Mouse (Mus musculus): Measurements from ENCODE around the gene Sncg. TPM values are rescaled to one million over a fixed set of nuclear protein-coding genes. Genes with fewer than 3 reads are reported as not detected.

The Sncg gene
- polyA plus RNA-seq, 1 experiment from 2014 or later: 76.8 TPM

DNA sequence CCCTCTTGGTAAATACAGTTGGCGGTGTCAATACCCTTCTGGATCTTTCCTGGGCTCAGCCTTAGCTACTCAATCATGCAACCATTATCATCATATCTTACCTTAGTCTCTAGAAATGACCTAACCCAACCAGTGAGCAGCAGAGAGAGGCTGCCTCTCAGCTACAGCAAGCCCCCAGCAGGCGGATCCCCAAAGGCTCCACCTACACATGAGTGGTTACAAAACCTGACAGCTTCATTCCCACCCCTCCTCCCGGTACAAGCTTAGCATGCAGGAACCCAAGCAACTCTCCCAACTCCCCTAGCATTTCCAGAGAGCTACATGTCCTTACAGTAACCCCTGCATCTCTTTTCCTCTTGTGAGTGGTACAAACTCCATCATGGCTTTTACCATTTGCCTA lies 25.4 kb upstream of the Sncg start:
- Histone ChIP-seq H3K4me2 (ENCODE audit: low read depth, low read length) (no peak overlapping the region), H3K4me1 (ENCODE audit: control insufficient read depth, insufficient read depth, low read length) (no peaks in the 10 kb centered on the region), H3K9me3 (ENCODE audit: control insufficient read depth, low read length) (no peaks in the 10 kb centered on the region), H3K36me3 (ENCODE audit: control insufficient read depth, insufficient read depth, low read length) (peaks cover 54% of the 10 kb centered on the region), H3K27ac (replicated peaks; ENCODE audit: low read depth, low read length) (no peak overlapping the region), H3K27me3 (replicated peaks; ENCODE audit: control insufficient read depth, insufficient read depth, low read length) (no peaks in the 10 kb centered on the region), H3K4me3 (ENCODE audit: low read depth, low read length) (no peak overlapping the region), H3K9ac (ENCODE audit: low read depth, low read length) (no peak overlapping the region)
- DNase-seq (ENCODE audit: low spot score) (no peak), ATAC-seq (ENCODE audit: low read depth) (no peak)
- WGBS: 90% methylated on average over 3 of the region's 3 CpGs

DNA sequence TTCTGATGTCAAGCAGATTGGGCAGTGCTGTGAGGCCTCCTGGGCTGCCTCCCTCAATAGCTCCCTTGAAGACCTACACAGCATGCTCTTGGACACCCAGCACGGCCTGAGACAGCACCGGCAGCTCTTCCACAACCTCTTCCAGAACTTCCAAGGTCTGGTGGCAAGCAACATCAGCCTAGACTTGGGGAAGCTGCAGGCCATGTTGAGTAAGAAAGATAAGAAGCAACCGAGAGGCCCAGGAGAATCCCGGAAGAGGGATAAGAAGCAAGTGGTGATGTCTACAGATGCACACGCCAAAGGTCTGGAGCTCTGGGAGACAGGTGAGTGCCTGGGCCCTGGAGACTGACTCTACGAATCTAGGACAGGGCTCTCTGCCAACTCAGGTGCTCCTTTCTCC lies 24.7 kb upstream of the Sncg start:
- no peaks in the 10 kb centered on the region for H3K9me3 ChIP-seq (ENCODE audit: control insufficient read depth, low read length)
- 96% methylated on average over 6 of the region's 6 CpGs for WGBS
- DNase-seq (ENCODE audit: low spot score) (no peak), ATAC-seq (ENCODE audit: low read depth) (no peak)
- H3K9ac ChIP-seq (ENCODE audit: low read depth, low read length): no peak overlapping the region
- no peak overlapping the region for H3K4me2 ChIP-seq (ENCODE audit: low read depth, low read length)
- no peak overlapping the region for H3K27ac ChIP-seq (replicated peaks; ENCODE audit: low read depth, low read length)
- no peak overlapping the region for H3K4me3 ChIP-seq (ENCODE audit: low read depth, low read length)
- no peaks in the 10 kb centered on the region for H3K27me3 ChIP-seq (replicated peaks; ENCODE audit: control insufficient read depth, insufficient read depth, low read length)
- H3K36me3 ChIP-seq (ENCODE audit: control insufficient read depth, insufficient read depth, low read length): peaks cover 47% of the 10 kb centered on the region
- no peaks in the 10 kb centered on the region for H3K4me1 ChIP-seq (ENCODE audit: control insufficient read depth, insufficient read depth, low read length)

DNA sequence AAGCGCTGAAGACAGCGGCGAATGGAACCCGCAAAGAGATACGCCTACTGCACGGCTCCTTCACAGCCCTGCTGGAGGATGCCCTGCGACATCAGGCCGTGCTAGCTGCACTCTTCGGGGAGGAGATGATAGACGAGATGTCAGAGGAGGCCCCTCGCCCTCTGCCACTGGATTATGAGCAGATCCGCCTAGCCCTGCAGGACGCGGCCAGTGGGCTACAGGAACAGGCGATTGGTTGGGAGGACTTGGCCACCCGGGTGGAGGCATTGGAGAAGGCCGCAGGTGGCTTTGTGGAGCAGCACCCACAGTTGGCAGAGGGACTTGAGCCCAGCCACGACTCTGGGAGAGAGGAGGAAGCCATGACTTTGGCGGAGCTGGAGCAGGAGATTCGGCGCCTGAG lies 24.3 kb upstream of the Sncg start:
- Histone ChIP-seq H3K9ac (ENCODE audit: low read depth, low read length) (no peak overlapping the region), H3K27ac (replicated peaks; ENCODE audit: low read depth, low read length) (no peak overlapping the region), H3K36me3 (ENCODE audit: control insufficient read depth, insufficient read depth, low read length) (peaks cover 43% of the 10 kb centered on the region), H3K27me3 (replicated peaks; ENCODE audit: control insufficient read depth, insufficient read depth, low read length) (no peaks in the 10 kb centered on the region), H3K9me3 (ENCODE audit: control insufficient read depth, low read length) (no peaks in the 10 kb centered on the region), H3K4me1 (ENCODE audit: control insufficient read depth, insufficient read depth, low read length) (no peaks in the 10 kb centered on the region), H3K4me2 (ENCODE audit: low read depth, low read length) (no peak overlapping the region), H3K4me3 (ENCODE audit: low read depth, low read length) (no peak overlapping the region)
- DNase-seq (ENCODE audit: low spot score) (no peak), ATAC-seq (ENCODE audit: low read depth) (no peak)
- WGBS: 94% methylated on average over 21 of the region's 21 CpGs

DNA sequence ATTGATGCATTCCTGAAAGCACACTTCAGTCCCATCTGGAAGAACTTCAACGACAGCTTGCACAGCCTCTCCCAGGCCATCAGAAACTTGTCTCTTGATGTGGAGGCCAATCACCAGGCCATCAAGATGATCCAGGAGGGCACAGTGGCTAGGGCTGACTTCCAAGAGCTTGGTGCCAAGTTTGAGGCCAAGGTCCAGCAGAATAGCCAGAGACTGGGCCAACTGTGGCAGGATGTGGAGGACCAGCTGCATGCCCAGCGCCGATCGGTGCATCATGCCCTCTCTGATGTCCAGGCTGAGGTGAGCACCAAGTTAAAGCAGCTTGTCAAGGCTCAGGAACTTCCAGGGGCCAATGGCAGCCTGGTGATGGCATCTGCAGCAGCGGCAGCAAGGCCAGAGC lies 23.3 kb upstream of the Sncg start:
- H3K27me3 ChIP-seq (replicated peaks; ENCODE audit: control insufficient read depth, insufficient read depth, low read length): no peaks in the 10 kb centered on the region
- DNase-seq (ENCODE audit: low spot score): no peak
- no peaks in the 10 kb centered on the region for H3K4me1 ChIP-seq (ENCODE audit: control insufficient read depth, insufficient read depth, low read length)
- no peak overlapping the region for H3K9ac ChIP-seq (ENCODE audit: low read depth, low read length)
- H3K9me3 ChIP-seq (ENCODE audit: control insufficient read depth, low read length): no peaks in the 10 kb centered on the region
- 86% methylated on average over 5 of the region's 5 CpGs for WGBS
- H3K4me2 ChIP-seq (ENCODE audit: low read depth, low read length): no peak overlapping the region
- no peak for ATAC-seq (ENCODE audit: low read depth)
- peaks cover 38% of the 10 kb centered on the region for H3K36me3 ChIP-seq (ENCODE audit: control insufficient read depth, insufficient read depth, low read length)
- H3K4me3 ChIP-seq (ENCODE audit: low read depth, low read length): no peak overlapping the region
- no peak overlapping the region for H3K27ac ChIP-seq (replicated peaks; ENCODE audit: low read depth, low read length)

DNA sequence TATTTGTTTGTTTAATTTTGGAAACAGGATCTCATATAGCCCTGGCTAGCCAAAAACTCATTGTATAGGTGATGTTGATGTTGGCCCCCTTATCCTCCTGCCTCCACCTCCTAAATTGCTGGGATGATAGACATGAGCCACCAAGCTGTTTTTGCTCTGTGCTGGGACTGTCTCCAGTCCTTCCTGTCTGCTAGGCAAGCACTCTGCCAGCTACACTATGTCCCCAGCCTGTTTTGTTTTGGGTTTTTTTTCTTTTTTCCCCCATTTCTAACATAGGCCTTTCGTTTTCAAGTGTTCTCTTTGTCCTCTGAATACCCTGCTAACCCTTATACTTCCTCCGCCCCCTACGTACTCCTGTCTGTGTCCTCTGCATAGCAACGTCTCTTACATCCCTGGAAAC lies 18.7 kb upstream of the Sncg start:
- Histone ChIP-seq H3K36me3 (ENCODE audit: control insufficient read depth, insufficient read depth, low read length) (0 out of 2 replicates have a peak, but pooled peaks cover 3% of the 10 kb centered on the region), H3K9me3 (ENCODE audit: control insufficient read depth, low read length) (no peaks in the 10 kb centered on the region), H3K4me2 (ENCODE audit: low read depth, low read length) (no peak overlapping the region), H3K4me1 (ENCODE audit: control insufficient read depth, insufficient read depth, low read length) (no peaks in the 10 kb centered on the region), H3K9ac (ENCODE audit: low read depth, low read length) (no peak overlapping the region), H3K27ac (replicated peaks; ENCODE audit: low read depth, low read length) (no peak overlapping the region), H3K4me3 (ENCODE audit: low read depth, low read length) (no peak overlapping the region), H3K27me3 (replicated peaks; ENCODE audit: control insufficient read depth, insufficient read depth, low read length) (no peaks in the 10 kb centered on the region)
- ATAC-seq (ENCODE audit: low read depth): no peak
- DNase-seq (ENCODE audit: low spot score): no peak
- 58% methylated on average over 4 of the region's 4 CpGs for WGBS

DNA sequence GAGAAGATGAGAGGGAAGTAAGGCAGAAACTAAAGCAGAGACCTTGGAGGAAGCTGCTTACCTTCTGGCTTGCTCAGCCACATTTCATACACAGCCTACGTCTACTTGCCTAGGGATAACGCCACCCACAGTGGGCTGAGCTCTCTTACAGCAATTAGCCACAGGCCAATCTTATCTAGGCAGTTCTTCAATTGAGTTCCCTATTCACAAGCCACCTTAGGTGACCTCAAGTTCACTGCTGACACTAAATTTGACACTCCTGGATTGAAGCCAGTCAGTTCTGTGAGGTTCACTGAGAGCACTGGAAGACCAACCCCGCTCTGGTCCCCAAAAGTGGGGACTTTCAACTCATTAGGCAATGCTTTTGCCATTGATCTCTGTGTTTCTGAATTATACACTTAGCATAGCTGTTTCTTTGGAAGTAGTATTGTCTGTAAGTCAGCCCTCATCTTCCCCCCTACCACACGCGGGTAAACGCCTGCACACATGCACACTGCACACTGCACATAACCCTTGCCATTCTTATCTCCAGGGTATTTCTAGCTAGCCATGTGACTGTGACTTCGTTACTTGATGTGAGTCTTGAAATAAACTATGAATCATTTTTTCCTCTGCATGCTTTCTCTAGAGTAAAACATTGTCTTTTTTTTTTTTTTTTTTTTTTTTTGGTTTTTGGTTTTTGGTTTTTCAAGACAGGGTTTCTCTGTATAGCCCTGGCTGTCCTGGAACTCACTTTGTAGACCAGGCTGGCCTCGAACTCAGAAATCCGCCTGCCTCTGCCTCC lies 8.5 kb upstream of the Sncg start:
- peaks cover 9% of the 10 kb centered on the region for H3K4me1 ChIP-seq (ENCODE audit: control insufficient read depth, insufficient read depth, low read length)
- ATAC-seq (ENCODE audit: low read depth) (no peak), DNase-seq (ENCODE audit: low spot score) (no peak)
- 91% methylated on average over 9 of the region's 9 CpGs for WGBS
- no peaks in the 10 kb centered on the region for H3K9me3 ChIP-seq (ENCODE audit: control insufficient read depth, low read length)
- no peak overlapping the region for H3K4me2 ChIP-seq (ENCODE audit: low read depth, low read length)
- no peak overlapping the region for H3K4me3 ChIP-seq (ENCODE audit: low read depth, low read length)
- no peak overlapping the region for H3K27ac ChIP-seq (replicated peaks; ENCODE audit: low read depth, low read length)
- no peaks in the 10 kb centered on the region for H3K27me3 ChIP-seq (replicated peaks; ENCODE audit: control insufficient read depth, insufficient read depth, low read length)
- no peak overlapping the region for H3K9ac ChIP-seq (ENCODE audit: low read depth, low read length)
- no peaks in the 10 kb centered on the region for H3K36me3 ChIP-seq (ENCODE audit: control insufficient read depth, insufficient read depth, low read length)

DNA sequence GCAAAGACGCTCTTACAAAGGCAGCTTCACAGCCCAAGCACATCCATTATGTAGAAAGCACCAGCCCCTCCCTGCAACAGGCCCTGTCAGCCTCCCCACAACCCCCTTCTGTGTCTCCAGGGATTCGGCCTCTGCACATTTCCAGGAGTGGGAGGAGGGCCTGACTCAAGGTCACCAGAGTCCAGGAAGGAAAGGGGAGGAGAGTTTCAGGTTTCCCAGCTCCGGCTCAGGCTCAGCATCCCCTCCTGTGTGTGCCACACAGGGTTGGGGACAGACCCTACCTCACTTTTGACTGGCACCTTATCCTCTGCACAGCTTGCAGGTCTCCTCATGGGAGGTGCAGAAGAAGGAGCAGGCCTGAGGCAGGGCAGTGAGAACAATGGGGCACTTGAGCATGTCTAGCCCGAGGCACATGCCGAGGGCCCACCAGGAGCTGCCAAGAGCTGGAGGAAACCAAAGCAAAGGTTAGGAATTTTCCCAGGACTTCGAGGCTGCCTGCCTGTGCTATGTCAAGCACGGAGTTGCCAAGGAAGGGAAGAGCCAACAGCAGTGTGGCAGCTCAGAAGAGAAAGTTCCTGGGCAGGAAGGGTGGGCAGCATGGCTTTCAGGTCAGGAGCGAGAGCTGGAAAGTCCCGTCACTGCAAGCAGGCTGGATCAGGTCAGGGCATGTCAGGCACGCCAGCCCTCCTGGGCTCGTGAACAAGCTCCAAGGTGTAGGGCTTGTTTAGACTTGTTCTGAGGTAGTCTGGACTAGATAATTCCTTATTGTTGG lies 4.2 kb upstream of the Sncg start:
- ATAC-seq (ENCODE audit: low read depth): peak; percentile 72
- H3K36me3 ChIP-seq (ENCODE audit: control insufficient read depth, insufficient read depth, low read length): no peaks in the 10 kb centered on the region
- no peak overlapping the region for H3K9ac ChIP-seq (ENCODE audit: low read depth, low read length)
- no peak overlapping the region for H3K4me3 ChIP-seq (ENCODE audit: low read depth, low read length)
- no peaks in the 10 kb centered on the region for H3K9me3 ChIP-seq (ENCODE audit: control insufficient read depth, low read length)
- peak overlapping the region; percentile 21 for H3K4me2 ChIP-seq (ENCODE audit: low read depth, low read length)
- H3K27me3 ChIP-seq (replicated peaks; ENCODE audit: control insufficient read depth, insufficient read depth, low read length): no peaks in the 10 kb centered on the region
- 23% methylated on average over 11 of the region's 11 CpGs for WGBS
- H3K4me1 ChIP-seq (ENCODE audit: control insufficient read depth, insufficient read depth, low read length): peaks cover 9% of the 10 kb centered on the region
- DNase-seq (ENCODE audit: low spot score): peak; percentile 70
- peak overlapping the region; percentile 50 for H3K27ac ChIP-seq (replicated peaks; ENCODE audit: low read depth, low read length)

DNA sequence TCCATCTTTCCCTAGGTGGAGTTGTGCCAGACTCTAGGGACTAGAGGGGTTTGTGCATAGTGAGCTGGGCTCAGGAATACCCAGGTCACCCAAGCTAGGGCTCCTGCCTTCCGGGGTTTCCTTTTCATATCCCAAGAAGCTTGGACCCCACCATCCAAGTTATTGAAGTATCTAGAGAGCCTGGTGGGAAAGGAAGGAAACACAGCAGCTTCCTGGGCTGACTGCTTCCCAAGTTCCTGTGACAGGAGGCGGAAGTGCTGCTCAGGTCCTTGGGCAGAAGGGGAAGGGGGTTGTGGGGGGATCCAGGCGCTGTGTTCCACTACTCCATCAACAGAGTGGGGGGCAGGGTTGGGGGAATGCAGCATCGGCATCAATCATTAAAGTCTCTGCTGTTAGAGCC lies 2.5 kb upstream of the Sncg start:
- ATAC-seq (ENCODE audit: low read depth): no peak
- no peak overlapping the region for H3K27ac ChIP-seq (replicated peaks; ENCODE audit: low read depth, low read length)
- H3K9ac ChIP-seq (ENCODE audit: low read depth, low read length): no peak overlapping the region

More for the DNA sequence above, 2.5 kb upstream of the Sncg start:
- no peaks in the 10 kb centered on the region for H3K27me3 ChIP-seq (replicated peaks; ENCODE audit: control insufficient read depth, insufficient read depth, low read length)
- H3K9me3 ChIP-seq (ENCODE audit: control insufficient read depth, low read length): no peaks in the 10 kb centered on the region
- no peak overlapping the region for H3K4me3 ChIP-seq (ENCODE audit: low read depth, low read length)
- no peaks in the 10 kb centered on the region for H3K36me3 ChIP-seq (ENCODE audit: control insufficient read depth, insufficient read depth, low read length)
- H3K4me1 ChIP-seq (ENCODE audit: control insufficient read depth, insufficient read depth, low read length): peaks cover 9% of the 10 kb centered on the region
- DNase-seq (ENCODE audit: low spot score): no peak
- 69% methylated on average over 4 of the region's 4 CpGs for WGBS
- H3K4me2 ChIP-seq (ENCODE audit: low read depth, low read length): no peak overlapping the region
